In the genomic region with DNA sequence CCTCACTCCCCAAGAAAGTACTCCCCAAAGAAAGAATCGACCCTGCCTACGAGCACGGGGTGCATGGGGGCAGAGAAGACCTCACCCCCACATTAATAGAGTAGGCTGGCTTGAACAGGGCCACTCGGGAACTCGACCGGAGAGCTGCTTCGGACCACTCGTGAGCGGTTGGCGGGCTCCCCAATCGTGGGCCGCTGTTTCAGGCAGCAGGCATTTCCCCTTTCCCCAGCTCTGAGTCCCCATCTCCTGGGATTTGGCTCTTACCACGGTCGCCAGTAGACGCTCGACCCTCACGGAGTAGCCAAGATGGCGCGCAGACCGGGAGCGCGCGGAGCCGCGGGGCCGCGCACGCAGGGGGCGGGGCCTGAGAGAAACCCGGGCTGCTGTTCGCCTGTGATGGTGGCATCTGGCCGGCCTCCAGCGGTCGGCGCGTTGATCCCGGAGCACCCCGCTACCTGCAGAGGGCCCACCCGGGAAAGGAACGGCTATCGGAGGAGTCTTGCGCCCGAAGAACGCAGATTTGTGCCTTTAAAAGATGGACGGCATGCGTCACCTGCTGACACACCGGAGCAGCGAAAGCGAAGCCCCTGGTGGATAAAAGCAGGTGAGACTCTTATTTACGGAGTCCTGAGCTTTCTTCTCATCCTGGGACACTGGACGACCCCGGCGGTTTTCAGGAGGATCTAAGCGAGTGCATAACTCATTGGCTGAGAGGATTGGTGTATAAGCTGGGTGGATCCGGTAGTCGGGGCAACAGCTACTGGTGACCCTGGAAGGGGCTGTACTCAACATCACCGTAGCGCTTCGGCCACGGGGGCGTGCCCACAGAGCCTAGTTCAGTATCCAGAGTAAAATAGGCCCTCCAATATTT, we compare ENCODE assay signal across 8 mouse cellular contexts. TPM values are rescaled to one million over a fixed set of nuclear protein-coding genes. Genes with fewer than 3 reads are reported as not detected.
DNase-seq lines count a peak whose midpoint lies in the region.

A gene (minus strand): TSS at position 338 of the 871 bp plus-strand sequence.

- H3K4me1 ChIP-seq in hindbrain, embryonic 10.5 days (replicated peaks): peaks cover 54% of the 10 kb centered on the region

- no peaks in the 10 kb centered on the region for H3K9me3 ChIP-seq in hindbrain, embryonic 10.5 days

- H3K27ac ChIP-seq in hindbrain, embryonic 10.5 days: peak within 1 kb of the TSS; percentile 97

- under 1% methylated on average over 61 of the region's 61 CpGs for WGBS in hindbrain, embryonic 10.5 days

- peak within 1 kb of the TSS; percentile 75 for H3K4me3 ChIP-seq in hindbrain, embryonic 10.5 days

- peak; percentile 88 for DNase-seq in Muller cell, postnatal 12 days (ENCODE audit: inconsistent ontology term)
- peak; percentile 87 for DNase-seq in cerebellum, adult 9-10 months
- DNase-seq in frontal cortex, adult 2 months (ENCODE audit: extremely low spot score in 1 of 2, low spot score in 1 of 2): peak in 1 of 2 experiments; percentile 81
- peak; percentile 91 for DNase-seq in hindbrain, embryonic 10.5 days (ENCODE audit: low spot score)
- peak; percentile 76 for DNase-seq in layer of hippocampus, adult 9-11 months
- DNase-seq in lung, postnatal 14 days: peak; percentile 86
- peak; percentile 85 for DNase-seq in ovary, postnatal 36 days (ENCODE audit: low spot score)
- peak; percentile 82 to 88 for DNase-seq in thymus, postnatal 36 days

- H3K27me3 ChIP-seq in hindbrain, embryonic 10.5 days (ENCODE audit: insufficient read depth, poor library complexity, severe bottlenecking): no peaks in the 10 kb centered on the region

- peaks cover 59% of the 10 kb centered on the region for H3K36me3 ChIP-seq in hindbrain, embryonic 10.5 days

RNA-seq across cellular contexts. Expression of the gene that starts here (rescaled TPM):
- 30.7 and 32.5 TPM in 2 replicates for polyA plus RNA-seq in frontal cortex, adult 2 months (2012; rRNA removed)
- 89.7 and 96.6 TPM in 2 replicates for polyA plus RNA-seq in hindbrain, embryonic 10.5 days (2016; fragmentation: Nextera tagmentation; extraction: Ambion mirVana)
